Mouse (Mus musculus): ENCODE data around the gene Mpi. TPM values are rescaled to one million over a fixed set of nuclear protein-coding genes. Genes with fewer than 3 reads are reported as not detected.

Gene Mpi
- 47.9 and 50.5 TPM in 2 replicates for polyA plus RNA-seq (2015; fragmentation: Nextera tagmentation; extraction: Ambion mirVana)

- no peaks in the 10 kb centered on the region for H3K9me3 ChIP-seq (replicated peaks)
- H3K4me1 ChIP-seq = peaks cover 7% of the 10 kb centered on the region
- peaks cover 25% of the 10 kb centered on the region for H3K36me3 ChIP-seq
- peak within 1 kb of the TSS; percentile 63 for H3K4me3 ChIP-seq (replicated peaks)
- ATAC-seq (ENCODE audit: insufficient number of reproducible peaks, low FRiP score, low TSS enrichment, low read depth) = no peak
- H3K4me2 ChIP-seq (replicated peaks) = peak within 1 kb of the TSS; percentile 66
- peak within 1 kb of the TSS; percentile 40 for H3K9ac ChIP-seq
- no peak within 1 kb of the TSS for H3K27ac ChIP-seq (replicated peaks)
- WGBS = 3% methylated on average over 28 of the region's 28 CpGs
- H3K27me3 ChIP-seq = no peaks in the 10 kb centered on the region
These were observed at the start of gene Mpi for GRCm38 (mm10) chr9:57552139-57552887. Gene Mpi (minus strand): TSS chr9:57552763.

GRCm38 (mm10) chr9:57602098-57602497 is 49.5 kb upstream of the Mpi start:
- no peak overlapping the region for H3K9ac ChIP-seq
- no peak overlapping the region for H3K27ac ChIP-seq (replicated peaks)
- WGBS = 60% methylated on average over 8 of the region's 8 CpGs
- no peaks in the 10 kb centered on the region for H3K9me3 ChIP-seq (replicated peaks)
- H3K4me1 ChIP-seq = peaks cover 9% of the 10 kb centered on the region
- no peak overlapping the region for H3K4me2 ChIP-seq (replicated peaks)
- H3K4me3 ChIP-seq (replicated peaks) = no peak overlapping the region
- H3K36me3 ChIP-seq = no peaks in the 10 kb centered on the region
- ATAC-seq (ENCODE audit: insufficient number of reproducible peaks, low FRiP score, low TSS enrichment, low read depth) = no peak
- peaks cover 18% of the 10 kb centered on the region for H3K27me3 ChIP-seq

DNA sequence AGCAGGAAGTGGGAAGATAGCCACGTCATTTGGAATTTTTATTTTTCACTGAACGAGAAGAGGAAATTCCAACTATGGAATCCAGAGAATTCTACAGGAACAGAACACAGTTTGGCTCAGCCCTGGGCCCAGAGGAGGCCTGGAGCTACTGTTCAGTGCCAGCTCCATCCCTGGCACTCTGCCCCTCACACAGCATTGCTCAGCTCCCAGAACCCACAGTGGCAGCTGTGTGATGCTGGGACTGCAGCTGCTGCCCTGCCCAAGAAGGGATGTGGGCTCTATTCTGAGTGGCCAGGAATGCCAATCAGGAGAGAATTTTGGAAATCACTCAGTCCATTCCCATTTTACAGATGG is 48.8 kb upstream of the Mpi start:
- H3K9ac ChIP-seq = no peak overlapping the region
- 20% methylated on average over 2 of the region's 2 CpGs for WGBS
- H3K27ac ChIP-seq (replicated peaks) = no peak overlapping the region
- H3K36me3 ChIP-seq = no peaks in the 10 kb centered on the region
- peaks cover 12% of the 10 kb centered on the region for H3K27me3 ChIP-seq
- H3K4me1 ChIP-seq = peaks cover 8% of the 10 kb centered on the region
- H3K9me3 ChIP-seq (replicated peaks) = no peaks in the 10 kb centered on the region
- H3K4me2 ChIP-seq (replicated peaks) = no peak overlapping the region
- H3K4me3 ChIP-seq (replicated peaks) = no peak overlapping the region
- no peak for ATAC-seq (ENCODE audit: insufficient number of reproducible peaks, low FRiP score, low TSS enrichment, low read depth)

GRCm38 (mm10) chr9:57600620-57601352 is 48.2 kb upstream of the Mpi start:
- Histone ChIP-seq H3K27ac (replicated peaks) (no peak overlapping the region), H3K36me3 (no peaks in the 10 kb centered on the region), H3K9me3 (replicated peaks) (no peaks in the 10 kb centered on the region), H3K4me1 (0 out of 2 replicates have a peak, but pooled peaks cover 5% of the 10 kb centered on the region), H3K9ac (no peak overlapping the region), H3K4me3 (replicated peaks) (no peak overlapping the region), H3K27me3 (peaks cover 6% of the 10 kb centered on the region; the same call in 1 of the 2 replicates), H3K4me2 (replicated peaks) (no peak overlapping the region)
- peak; percentile 27; the same call in 1 of the 2 replicates for ATAC-seq (ENCODE audit: insufficient number of reproducible peaks, low FRiP score, low TSS enrichment, low read depth)
- WGBS = 8% methylated on average over 3 of the region's 3 CpGs

DNA sequence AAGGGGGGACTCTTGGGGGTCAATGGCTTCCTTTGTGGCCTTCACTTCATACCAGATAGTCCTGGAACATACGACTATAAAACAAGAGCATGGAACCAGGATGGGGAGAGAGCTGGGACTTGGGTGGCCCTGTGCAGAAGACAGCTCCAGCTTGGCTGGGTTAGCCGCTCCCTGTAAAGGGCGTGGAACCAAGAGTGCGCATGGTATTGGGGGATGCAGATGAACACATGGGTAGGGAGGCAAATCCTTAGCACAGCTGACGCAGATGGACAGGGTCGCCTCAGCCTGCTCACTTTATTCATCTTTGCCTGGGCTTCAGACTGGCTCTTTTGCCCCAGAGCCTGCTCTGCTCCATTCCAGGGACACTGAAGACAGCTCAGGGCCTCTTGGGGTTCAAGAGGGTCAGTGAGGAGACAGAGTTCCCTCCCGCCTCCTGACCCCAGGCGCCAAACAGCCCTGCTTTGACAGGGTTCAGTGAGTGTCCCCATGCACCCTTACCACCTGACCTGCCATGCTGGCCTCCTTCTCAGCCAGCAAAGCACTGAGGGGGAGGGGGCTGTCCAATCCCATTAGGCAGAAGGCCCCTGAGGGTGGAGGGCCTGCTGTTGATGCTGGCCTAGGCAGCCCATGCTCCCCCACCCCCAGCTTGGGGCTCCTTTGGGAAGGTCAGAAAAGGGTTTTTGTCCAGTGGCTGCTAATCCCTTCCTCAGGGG is 46.4 kb upstream of the Mpi start:
- no peak for ATAC-seq (ENCODE audit: insufficient number of reproducible peaks, low FRiP score, low TSS enrichment, low read depth)
- WGBS = 29% methylated on average over 8 of the region's 8 CpGs
- Histone ChIP-seq H3K27me3 (no peaks in the 10 kb centered on the region), H3K4me1 (0 out of 2 replicates have a peak, but pooled peaks cover 5% of the 10 kb centered on the region), H3K4me2 (replicated peaks) (no peak overlapping the region), H3K4me3 (replicated peaks) (no peak overlapping the region), H3K9me3 (replicated peaks) (no peaks in the 10 kb centered on the region), H3K27ac (replicated peaks) (no peak overlapping the region), H3K9ac (no peak overlapping the region), H3K36me3 (peaks cover 16% of the 10 kb centered on the region)

DNA sequence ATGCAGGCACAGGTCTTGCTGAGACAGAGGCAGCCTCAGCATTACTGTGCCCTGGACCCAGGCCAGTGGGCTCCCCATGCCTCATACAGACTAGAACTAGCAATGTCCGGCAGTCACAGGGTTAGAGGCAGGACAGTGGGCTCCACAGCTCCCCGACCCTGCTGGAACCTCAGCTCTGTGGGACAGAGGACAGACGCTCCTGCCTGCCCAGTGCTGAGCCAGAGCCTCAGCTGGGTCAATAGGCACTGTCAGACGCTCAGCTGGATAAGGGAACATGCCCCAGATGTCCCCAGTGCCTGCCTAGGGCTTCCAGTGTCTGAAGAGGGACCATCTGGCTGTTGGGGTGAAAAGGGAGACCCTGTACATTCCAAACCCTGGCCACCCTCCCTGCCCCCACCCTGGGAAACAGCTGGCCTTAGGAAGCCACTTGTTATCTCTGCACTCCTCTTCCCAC is 45.4 kb upstream of the Mpi start:
- Histone ChIP-seq H3K27ac (replicated peaks) (no peak overlapping the region), H3K4me3 (replicated peaks) (no peak overlapping the region), H3K36me3 (peaks cover 27% of the 10 kb centered on the region), H3K4me2 (replicated peaks) (no peak overlapping the region), H3K9ac (no peak overlapping the region), H3K27me3 (no peaks in the 10 kb centered on the region), H3K9me3 (replicated peaks) (no peaks in the 10 kb centered on the region), H3K4me1 (0 out of 2 replicates have a peak, but pooled peaks cover 5% of the 10 kb centered on the region)
- ATAC-seq (ENCODE audit: insufficient number of reproducible peaks, low FRiP score, low TSS enrichment, low read depth) = no peak
- WGBS = 20% methylated on average over 4 of the region's 4 CpGs

GRCm38 (mm10) chr9:57597265-57597664 is 44.7 kb upstream of the Mpi start:
- Histone ChIP-seq H3K9ac (no peak overlapping the region), H3K4me3 (replicated peaks) (no peak overlapping the region), H3K27me3 (no peaks in the 10 kb centered on the region), H3K27ac (replicated peaks) (0 out of 2 replicates have a peak overlapping the region, but pooled peaks have one; percentile 11), H3K4me1 (0 out of 2 replicates have a peak, but pooled peaks cover 4% of the 10 kb centered on the region), H3K36me3 (peaks cover 32% of the 10 kb centered on the region), H3K9me3 (replicated peaks) (no peaks in the 10 kb centered on the region), H3K4me2 (replicated peaks) (no peak overlapping the region)
- WGBS = 73% methylated on average over 8 of the region's 8 CpGs
- no peak for ATAC-seq (ENCODE audit: insufficient number of reproducible peaks, low FRiP score, low TSS enrichment, low read depth)

GRCm38 (mm10) chr9:57594174-57594509 is 41.6 kb upstream of the Mpi start:
- H3K4me2 ChIP-seq (replicated peaks) = no peak overlapping the region
- H3K4me1 ChIP-seq = peaks cover 13% of the 10 kb centered on the region; the same call in 1 of the 2 replicates
- H3K9ac ChIP-seq = no peak overlapping the region
- H3K9me3 ChIP-seq (replicated peaks) = no peaks in the 10 kb centered on the region
- H3K36me3 ChIP-seq = peaks cover 32% of the 10 kb centered on the region
- no peak for ATAC-seq (ENCODE audit: insufficient number of reproducible peaks, low FRiP score, low TSS enrichment, low read depth)
- H3K27ac ChIP-seq (replicated peaks) = no peak overlapping the region
- 68% methylated on average over 9 of the region's 9 CpGs for WGBS
- H3K4me3 ChIP-seq (replicated peaks) = no peak overlapping the region
- no peaks in the 10 kb centered on the region for H3K27me3 ChIP-seq

DNA sequence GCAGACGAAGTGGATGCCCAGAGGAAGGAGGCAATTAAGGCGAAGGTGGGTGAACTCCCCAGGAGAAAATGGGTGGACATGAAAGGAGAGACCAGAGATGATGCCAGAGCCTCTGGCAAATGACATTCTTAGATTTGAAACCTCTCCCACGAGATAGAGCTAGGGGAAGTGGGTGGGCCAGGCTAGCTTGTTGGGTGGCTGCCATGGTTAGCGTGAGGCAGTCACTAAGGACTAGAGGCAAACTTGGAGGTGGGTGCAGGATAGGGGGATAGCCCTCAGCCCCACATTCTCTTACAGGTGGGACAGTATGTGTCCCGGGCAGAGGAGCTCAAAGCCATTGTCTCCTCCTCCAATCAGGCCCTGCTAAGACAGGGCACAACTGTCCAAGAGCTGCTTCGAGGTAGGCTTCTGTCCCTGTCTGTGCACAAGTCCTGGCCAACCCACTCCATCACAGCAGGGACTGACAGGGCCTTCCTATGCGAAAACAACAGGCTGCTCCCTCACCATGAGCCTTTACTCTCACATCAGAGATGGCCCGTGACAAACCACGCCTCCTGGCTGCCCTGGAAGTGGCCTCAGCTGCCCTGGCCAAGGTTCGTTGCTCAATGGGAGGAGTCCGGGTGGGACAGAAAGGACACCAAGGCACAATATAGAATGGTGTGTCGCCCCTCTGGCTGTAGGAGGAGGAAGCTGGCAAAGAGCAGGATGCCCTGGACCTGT is 41.1 kb upstream of the Mpi start:
- H3K27ac ChIP-seq (replicated peaks) = no peak overlapping the region
- no peak overlapping the region for H3K9ac ChIP-seq
- H3K36me3 ChIP-seq = peaks cover 32% of the 10 kb centered on the region
- H3K4me1 ChIP-seq = peaks cover 18% of the 10 kb centered on the region
- 52% methylated on average over 12 of the region's 12 CpGs for WGBS
- no peak overlapping the region for H3K4me2 ChIP-seq (replicated peaks)
- no peaks in the 10 kb centered on the region for H3K27me3 ChIP-seq
- H3K4me3 ChIP-seq (replicated peaks) = no peak overlapping the region
- H3K9me3 ChIP-seq (replicated peaks) = no peaks in the 10 kb centered on the region
- no peak for ATAC-seq (ENCODE audit: insufficient number of reproducible peaks, low FRiP score, low TSS enrichment, low read depth)

GRCm38 (mm10) chr9:57590726-57591125 is 38.2 kb upstream of the Mpi start:
- Histone ChIP-seq H3K36me3 (peaks cover 52% of the 10 kb centered on the region), H3K27me3 (no peaks in the 10 kb centered on the region), H3K27ac (replicated peaks) (no peak overlapping the region; the same call in 1 of the 2 replicates), H3K9me3 (replicated peaks) (no peaks in the 10 kb centered on the region), H3K4me3 (replicated peaks) (0 out of 2 replicates have a peak overlapping the region, but pooled peaks have one; percentile 83), H3K4me1 (peaks cover 20% of the 10 kb centered on the region), H3K9ac (no peak overlapping the region), H3K4me2 (replicated peaks) (no peak overlapping the region)
- ATAC-seq (ENCODE audit: insufficient number of reproducible peaks, low FRiP score, low TSS enrichment, low read depth) = no peak
- 32% methylated on average over 5 of the region's 5 CpGs for WGBS
